Mouse (Mus musculus): Measurements from ENCODE around the gene Ppat.
"Not testable (repeated sequence)": the region's sequence is repeated elsewhere in the genome, so short reads cannot be mapped to it uniquely, and the experiment has no call there.

Ppat gene

DNA sequence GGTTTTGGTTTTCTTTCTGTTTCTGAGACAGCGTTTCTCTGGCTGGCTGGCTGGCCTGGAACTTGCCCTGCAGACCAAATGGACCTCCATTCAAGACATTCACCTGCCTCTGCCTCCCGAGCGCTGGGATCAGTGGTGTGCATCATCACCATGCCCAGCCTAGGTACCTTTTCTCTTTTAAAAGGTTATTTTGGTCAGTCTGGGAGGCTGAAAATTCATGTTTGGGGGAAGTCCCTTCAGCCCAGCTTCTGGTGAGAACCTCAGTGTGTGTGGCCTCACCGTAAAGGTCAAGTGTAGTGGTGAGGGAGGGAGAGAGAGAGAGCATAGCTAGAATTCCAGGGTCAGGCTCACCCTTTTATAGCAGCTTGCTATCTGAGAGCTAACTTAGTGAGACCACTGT lies 3.6 kb downstream of the Ppat start:
- DNase-seq (ENCODE audit: low spot score in 2 of 2): no peak

DNA sequence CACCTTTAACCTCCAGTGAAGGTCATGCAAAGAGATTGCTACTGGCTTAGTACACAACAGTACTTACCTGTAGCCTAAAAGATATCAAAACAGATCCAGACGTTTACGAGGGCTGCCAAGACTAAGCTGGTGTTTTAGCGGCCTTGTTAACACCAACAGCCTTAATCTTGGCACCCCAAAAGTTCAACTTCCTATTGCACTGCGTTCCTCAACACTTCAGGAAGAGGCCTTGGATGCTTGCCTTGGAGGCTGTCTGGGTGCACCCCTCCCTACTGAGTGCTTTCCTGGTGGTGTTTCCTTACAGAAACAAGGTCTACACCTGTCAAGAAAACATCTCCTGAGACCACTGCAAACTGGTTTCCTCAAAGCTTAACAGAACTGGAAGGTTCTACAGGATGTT lies 4.2 kb downstream of the Ppat start:
- DNase-seq (ENCODE audit: low spot score in 2 of 2): no peak

DNA sequence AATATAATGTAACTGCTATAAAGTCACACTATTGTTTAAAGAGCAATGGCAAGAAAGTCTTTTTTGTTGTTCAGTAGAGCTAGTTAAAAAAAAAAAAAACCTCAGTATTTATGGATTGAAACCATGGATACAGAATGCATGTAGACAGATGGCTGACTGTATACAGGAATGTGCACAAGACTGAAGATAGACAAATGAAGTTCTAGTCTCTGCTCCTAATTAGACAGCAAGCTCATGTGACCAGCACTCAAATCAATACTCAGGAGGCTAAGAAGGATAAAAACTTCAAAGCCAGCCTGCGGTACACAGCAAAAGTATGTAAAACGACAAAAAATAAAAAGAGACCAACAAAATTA lies 5.7 kb downstream of the Ppat start:
- DNase-seq (ENCODE audit: low spot score in 2 of 2): no peak

DNA sequence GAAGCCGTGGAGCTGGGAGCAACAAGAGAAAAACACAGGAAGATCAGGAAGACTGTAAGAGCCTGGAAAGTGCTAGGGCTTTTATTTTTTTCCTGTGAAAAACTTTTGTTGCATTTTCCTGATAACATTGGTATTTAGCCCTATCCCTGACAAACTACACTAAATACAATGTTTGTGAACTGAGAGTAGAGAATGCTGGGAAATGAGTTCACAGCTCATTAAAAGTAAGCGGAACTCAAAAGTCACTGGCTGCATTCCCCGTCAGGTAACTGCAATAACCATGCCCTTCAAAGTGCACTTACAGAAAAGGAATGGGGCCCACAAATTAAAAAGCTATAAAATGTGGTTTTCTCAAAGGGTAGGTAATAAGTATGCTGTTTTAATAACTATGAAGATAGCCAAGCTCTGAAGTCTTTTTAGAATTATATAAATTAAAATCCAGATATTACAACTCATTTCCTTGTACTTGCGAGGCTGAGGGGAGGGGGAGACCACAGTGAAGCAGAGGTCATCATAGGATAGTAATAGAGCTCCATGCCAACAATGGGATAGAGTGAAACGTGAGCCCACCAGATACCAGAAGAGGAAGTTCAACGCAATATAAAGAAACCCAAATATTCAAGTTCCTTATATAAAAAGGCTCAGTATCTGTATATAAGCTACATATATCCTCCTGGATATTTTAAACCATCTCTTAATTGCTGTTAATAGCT lies 6.3 kb downstream of the Ppat start:
- DNase-seq (ENCODE audit: low spot score in 2 of 2): no peak

DNA sequence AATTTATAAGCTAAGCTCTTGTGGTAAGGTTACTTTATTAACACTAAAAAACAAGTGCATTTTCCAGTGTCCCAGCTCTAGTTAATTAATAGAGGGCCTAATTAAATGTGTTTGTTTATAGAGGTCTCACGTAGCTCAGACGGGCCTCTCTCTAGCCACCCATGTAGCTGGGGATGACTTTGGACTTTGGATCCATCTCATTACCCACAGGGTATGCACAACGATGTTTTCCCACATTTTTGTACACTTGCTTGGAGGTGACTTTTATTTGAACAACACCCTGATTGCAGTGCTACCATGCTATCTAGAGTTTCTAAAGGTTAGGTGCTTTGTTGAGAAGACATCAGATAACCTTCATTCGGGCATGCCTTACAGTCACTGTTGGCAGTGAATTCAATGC lies 8.9 kb downstream of the Ppat start:
- DNase-seq (ENCODE audit: low spot score in 2 of 2): no peak

DNA sequence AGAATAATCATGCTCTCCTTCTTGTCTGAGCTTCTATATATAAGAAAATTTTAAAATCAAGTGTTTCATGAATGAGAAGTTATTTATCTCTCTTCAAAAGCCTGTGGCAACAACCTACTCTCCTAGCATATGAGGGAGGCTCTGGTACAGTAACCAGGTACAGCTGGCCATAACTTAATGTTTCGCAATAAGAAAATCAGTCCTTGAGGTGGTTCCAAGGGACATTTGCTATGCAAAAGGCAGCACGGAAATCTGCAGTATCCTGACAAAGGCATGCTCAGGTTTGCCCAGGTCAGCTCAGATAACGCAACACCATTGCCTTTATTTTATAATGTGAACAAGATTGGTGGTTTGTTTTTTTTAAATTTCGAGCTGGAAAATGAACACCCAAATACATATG lies 9.4 kb downstream of the Ppat start:
- no peak for DNase-seq (ENCODE audit: low spot score in 2 of 2)

DNA sequence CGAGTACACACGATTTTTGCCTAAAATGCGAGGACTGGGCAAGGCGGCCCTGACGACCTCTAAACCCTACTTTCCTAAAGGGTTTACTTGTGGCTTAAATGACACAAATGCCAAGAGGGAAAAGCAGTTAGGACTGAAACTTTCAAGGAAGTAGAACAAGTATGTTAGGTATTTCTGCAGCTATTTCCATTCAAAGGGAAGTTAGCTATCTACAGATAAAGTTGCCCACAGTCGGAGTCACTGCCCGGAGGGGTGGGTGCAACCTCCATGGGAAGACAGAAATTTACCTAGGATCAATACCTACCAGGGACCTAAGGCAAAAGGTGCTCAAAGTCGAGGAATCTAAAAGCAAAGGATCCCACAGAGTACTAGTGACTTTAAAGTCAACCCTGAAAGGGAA lies 11.7 kb downstream of the Ppat start:
- no peak for DNase-seq (ENCODE audit: low spot score in 2 of 2)

DNA sequence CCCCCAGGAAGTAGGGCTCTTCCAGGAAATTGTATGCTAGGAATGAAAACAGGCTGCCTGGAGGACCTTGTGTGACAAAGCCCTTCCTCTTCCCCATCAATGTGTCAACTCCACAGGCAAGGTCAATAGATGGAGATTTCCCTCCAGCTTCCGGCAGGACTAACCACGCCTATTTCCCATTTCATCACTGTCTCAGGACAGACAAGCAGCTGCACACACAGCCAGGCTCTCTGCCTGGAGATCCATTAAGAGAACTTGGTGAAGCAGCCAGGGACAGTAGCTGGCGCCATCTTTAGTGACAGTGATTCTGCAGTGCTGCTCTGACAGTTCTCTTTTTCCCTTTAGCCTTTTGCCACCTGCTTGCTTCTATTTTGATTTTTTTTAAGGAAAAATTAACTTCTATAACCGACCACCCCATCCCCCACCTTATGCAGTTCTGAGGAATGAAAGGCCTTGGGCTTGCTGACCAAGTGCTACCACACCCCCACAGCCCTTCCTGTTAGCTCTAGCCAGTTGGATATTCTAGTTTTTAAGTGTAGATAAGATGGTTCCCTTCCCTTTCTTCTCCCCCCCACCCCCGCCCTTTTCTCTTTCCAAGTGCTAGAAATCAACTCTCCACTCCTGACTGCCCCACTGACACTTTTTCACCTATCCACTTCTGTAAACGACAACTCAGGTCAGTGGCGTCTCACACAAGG lies 22.0 kb downstream of the Ppat start:
- DNase-seq (ENCODE audit: low spot score in 2 of 2): no peak

DNA sequence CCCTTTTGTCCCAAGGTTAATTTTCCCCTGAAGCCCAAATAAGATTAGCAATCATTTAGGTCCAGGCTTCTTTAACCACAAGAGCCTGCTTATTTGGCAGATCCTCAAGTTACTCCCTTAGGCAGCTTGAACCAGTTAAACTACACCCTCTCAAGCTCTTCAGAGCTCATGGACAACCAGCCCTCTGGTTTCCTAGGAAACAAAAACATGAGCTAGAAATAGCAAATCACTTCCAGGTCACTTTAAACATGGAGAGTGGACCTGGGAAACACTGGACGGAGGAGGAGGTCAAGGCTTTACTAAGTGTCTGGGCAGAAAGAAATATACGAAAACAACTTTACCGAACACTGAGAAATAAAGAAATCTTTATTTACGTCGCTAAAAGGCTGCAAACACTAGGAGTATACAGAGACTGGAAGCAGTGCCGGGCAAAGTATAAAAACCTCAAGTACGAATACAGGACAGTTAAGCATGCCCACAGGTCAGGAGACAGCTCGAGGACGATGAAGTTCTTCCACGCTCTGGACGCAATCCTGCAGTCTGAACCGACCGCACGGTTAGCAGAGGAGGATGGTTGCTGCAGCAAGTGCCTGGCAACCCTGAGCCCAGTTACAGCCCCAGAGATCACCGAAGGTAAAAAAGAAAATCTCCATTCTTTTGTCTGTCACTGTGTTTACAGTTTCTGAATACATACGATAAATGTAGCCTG lies 23.1 kb downstream of the Ppat start:
- DNase-seq (ENCODE audit: low spot score in 2 of 2): no peak

DNA sequence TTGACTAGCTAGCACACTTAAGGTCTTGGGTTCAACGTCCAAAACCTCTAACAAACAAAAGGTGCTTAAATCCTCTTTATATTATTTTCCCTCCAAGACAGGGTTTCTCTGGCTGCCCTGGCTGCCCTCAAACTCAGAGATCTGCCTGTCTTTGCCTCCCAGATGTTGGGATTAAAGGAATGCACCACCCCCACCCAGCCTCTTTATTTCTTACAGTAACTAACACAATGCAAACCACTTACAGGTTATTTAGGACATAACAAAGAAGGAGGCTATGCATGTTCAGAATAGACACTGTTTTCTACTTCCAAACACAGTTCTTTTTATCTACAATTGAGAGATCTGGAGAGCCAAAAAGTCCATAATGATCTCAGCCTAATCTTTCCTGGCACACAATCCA lies 27.1 kb downstream of the Ppat start:
- no peak for DNase-seq (ENCODE audit: low spot score in 2 of 2)

DNA sequence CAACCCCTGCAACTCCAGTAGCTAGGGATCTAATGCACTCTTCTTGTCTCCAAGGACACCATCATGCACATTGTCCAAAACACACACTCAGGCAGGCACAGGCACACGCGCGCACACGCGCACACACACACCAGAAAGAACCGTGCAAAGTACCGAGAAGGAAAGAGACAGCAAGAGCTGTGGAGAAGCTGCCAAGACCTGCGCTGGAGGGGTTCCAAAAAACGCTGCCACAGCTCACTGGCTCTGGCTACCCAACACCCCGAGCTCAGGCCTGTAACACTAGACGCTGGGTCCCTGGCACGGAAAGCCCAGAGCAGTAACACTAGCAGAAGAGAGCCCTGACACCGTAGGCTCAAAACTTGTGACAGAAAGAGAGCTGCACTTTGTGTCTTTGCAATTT lies 27.9 kb downstream of the Ppat start:
- no peak for DNase-seq (ENCODE audit: low spot score in 2 of 2)

DNA sequence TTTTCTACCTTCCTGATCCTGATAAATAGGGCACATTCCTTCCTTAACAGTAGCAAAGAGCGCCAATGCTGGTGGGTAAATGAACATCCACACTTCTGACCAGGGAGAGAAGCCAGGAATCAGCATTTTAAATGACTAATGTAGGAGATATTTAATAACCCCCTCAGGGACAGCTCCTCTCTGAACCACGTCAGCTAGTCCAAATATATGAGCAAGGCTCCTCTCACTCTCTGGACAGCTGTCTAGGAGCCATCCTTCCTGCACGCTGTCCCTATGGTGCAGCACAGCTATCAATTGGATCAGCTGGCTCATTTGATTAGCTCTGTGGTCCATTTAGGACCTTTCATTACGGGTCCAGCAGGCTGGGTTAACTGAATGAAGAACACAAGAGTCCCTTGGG lies 28.5 kb downstream of the Ppat start:
- DNase-seq (ENCODE audit: low spot score in 2 of 2): no peak

DNA sequence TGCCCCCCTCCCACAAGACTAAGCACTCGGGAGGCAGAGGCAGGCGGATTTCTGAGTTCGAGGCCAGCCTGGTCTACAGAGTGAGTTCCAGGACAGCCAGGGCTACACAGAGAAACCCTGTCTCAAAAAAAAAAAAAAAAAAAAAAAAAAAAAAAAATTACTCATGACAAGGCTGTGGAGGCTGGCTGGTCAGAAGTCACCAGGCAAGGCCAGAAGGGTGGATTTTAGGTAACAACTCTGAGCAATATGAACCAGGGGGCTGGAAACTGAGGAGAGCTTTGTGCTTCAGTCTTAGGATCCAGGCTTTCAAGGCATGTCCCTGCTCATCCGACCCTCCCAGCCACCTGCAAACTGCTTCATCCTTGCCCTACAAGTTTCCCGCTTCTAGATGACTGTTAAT lies 38.9 kb downstream of the Ppat start:
- DNase-seq (ENCODE audit: low spot score in 2 of 2): not testable (repeated sequence)

DNA sequence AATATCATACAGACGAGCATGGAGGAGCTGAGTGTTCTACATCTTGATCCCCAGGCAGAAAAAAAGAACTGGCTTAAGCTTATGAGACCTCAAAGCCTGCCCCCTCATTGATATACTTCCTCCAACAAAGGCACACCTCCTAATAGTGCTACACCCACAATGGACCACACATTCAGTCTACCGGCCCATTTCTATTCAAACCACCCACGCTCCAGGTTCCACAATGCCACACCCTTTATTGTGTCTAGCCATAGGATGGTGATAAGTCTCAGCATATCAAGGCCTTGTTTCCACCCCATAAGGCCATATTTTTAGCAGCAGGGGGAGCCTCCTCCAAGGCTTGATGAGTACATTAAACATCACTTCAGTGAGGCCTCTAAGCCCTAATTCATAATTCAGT lies 40.6 kb downstream of the Ppat start:
- no peak for DNase-seq (ENCODE audit: low spot score in 2 of 2)

DNA sequence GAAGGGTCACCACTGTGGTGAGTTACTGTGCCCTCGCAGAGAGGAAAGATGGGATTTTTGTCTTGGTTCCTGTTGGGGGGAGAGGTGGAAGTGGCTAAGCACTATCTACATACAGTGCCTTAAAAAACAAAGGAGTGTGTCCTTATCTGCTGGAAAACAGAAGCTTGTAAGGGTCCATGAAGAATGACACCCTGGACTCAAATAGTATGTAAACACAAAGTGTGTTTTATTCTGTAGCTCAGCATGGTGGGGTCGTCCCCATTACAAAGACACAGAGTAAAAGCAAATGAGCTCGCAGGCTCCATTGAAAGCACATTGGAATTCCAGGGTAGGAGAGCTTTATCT lies 45.3 kb downstream of the Ppat start:
- DNase-seq (ENCODE audit: low spot score in 2 of 2): no peak

DNA sequence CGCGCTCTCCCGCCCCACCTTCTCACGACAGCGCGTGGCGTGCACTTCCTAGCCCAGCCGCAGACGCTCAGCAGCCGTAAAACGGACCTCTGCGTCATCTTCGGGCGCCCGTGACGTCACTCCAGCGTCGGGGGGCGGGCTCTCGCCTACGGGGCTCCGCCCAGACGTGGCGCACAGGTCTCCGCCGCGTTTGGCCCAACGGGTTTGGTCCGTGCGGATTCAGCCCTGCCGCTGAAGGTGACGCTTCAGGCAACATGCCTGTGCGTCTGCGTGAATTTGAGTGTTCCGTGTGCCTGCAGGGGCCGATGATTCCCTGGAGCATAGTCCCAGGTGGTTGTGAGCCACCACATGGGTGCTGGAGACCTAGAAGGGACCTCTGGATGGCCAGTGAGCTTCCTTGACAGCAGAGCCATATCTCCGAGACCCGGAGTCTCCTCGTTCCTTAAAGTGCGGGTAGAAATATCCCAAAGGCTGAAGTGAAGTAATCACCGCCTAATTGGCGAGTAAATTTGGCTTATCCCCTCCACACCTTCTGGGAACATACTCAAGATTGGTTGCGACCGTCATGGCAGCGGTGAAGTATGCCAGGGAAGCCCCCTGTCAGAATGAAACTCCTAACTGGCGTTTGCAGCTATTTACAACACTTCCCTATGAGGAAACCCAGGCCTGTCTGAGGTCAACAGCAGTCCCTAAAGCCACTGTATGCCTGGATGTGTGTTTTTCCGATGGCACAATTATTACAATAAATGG lies 45.8 kb downstream of the Ppat start, which contains the start of gene Aasdh:
Gene Aasdh, minus strand, starts transcription at position 110 of the 750 bp plus-strand sequence.
- peak; percentile 92 to 96 for DNase-seq (ENCODE audit: low spot score in 2 of 2)

DNA sequence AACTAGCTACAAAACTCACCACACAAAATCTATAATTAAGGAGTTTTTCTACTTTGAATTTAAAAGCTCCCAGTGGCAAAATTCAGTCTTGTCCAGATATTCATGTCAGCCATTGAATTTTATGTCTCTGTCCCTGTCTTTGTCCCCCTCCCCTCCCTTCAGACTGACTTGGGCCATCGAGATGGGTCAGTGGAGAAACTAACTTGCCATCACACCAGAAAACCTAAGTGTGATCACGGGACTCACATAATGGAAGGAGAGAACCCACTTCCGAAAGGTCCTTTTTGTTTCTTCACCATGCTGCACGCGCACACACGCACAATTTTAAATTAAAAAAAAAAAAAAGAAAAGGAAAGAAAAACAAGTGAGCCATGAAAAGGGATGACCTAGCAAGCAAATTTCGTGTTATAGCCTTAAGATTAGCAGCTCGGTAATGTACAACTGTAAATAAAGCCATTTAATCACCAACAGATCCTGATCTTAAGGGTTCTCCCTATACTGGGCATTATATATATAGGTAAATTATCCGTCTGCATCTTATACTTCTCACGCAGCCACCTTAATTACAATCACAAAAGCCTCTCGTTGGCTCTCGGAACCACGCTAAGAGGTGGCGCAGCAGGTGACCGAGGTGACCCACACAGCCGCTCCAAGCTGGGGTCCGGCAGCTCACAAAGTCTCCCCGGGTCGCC lies 46.5 kb downstream of the Ppat start:
- DNase-seq (ENCODE audit: low spot score in 2 of 2): no peak

DNA sequence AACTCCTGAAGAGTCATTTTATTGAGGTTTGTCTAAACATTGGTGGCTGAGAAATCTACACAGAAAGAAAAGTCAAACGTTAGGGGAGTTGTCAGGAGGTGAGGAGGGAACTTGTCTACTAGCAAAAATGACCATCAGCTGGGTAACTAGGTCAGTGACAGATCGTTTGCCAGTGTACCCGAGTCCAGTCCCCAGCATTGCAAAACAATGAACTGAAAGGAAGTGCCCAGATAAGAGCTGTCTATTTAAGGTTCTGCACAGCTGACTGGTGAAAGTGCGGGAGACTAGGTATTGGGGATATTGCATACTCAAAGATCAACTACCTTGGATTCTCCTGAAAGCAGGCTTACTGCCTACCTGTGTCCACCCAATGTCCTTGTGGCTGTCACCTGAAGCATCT lies 49.2 kb downstream of the Ppat start:
- no peak for DNase-seq (ENCODE audit: low spot score in 2 of 2)

DNA sequence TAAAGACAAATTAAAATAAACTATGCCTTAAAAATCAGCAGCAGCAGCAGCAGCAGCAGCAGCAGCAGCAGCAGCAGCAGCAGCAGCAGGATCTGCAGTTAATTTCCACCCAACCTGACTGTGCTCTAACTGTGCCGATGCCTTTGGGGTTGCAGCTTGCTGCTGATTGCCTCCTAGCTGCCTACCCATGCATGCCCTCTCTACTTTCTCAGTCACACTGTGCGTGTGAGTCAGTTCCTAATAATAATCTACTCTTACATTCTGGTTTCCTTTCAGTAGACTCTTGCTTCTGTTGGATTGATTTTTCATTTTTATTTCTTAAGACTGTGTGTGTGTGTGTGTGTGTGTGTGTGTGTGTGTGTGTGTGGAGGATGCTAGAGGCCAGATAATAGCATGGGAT lies 58.3 kb downstream of the Ppat start:
- no peak for DNase-seq (ENCODE audit: low spot score in 2 of 2)

DNA sequence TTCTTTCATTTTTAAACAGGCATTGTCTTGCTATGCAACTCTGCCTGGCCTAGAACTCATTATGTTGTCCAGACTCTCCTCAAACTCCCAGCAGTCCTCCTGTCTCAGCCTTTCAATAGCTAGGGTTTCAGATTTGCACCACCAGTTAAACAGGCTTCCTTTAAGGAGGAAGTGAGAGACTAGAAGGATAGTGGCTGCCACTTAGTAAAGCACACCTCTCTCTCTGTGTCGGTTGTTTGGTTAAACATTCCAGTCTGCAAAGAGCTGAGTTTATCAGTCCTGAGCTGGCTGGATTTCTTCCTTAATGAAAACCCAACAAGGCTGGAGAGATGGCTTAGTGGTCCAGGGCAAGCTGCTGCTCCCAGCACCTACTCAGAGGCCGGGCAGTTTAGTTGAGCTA lies 58.8 kb downstream of the Ppat start:
- DNase-seq (ENCODE audit: low spot score in 2 of 2): no peak

DNA sequence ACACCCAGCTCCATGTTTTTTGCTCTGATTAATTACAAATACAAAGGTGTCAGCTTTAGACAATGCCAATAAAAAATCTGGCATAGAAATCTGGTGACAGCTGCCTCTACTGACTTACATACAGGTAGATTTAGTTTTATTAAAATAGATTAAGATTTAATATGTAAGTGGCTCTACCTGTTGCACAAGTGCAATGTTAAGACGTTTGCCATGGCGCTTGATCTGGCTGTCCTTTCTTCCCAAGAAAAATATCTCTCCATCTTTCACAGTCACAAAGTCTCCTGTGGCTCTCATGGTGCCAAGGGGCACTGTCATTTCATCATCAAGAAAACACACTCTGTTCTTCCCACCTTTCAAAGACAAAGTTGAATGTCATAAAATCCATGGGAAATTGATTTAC lies 64.4 kb downstream of the Ppat start:
- DNase-seq (ENCODE audit: low spot score in 2 of 2): no peak

DNA sequence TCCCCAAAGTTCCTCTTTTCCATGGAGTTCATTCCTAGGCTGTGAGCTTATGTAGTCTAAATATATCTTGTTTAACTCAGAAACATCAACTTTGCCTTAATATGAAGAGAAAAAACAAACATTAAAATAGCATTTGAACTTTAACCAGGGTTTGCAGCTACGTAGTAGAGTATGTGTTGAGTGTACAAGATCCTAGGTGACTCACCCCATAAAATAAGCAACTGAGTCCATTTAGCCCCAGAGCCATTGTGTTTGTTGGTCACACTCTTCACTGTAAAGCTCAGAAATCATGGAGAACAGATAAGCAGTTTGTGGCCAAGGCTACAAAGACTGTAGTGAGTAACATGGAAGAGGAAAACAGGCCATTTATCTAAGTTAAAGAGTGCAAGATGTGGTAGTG lies 67.3 kb downstream of the Ppat start:
- DNase-seq (ENCODE audit: low spot score in 2 of 2): no peak
